Mouse (Mus musculus) thymus, adult 2 months (tissue): ENCODE results near the gene Ctbp2. TPM values are rescaled to one million over a fixed set of nuclear protein-coding genes. Genes with fewer than 3 reads are reported as not detected.

Experiments
- DNase-seq: peaks from one replicate; pipeline ENCODE4 v3.0.0; 2021
- H3K27ac ChIP-seq: fragments of 200-500 bp; 2 replicates; pipeline ENCODE4 v1.5.1; 2012; ENCODE audit warnings: low read length, control low read depth; ENCODE audit not compliant: control insufficient read depth, insufficient read depth
- H3K27me3 ChIP-seq: fragments of 200-500 bp; 2 replicates; pipeline ENCODE4 v1.6.1; 2012; ENCODE audit warnings: mild to moderate bottlenecking, low read length, moderate library complexity, mixed read lengths; ENCODE audit not compliant: control insufficient read depth, insufficient read depth
- H3K36me3 ChIP-seq: fragments of 200-500 bp; 2 replicates; pipeline ENCODE4 v1.6.1; 2012; ENCODE audit warnings: mild to moderate bottlenecking, low read length, moderate library complexity; ENCODE audit not compliant: control insufficient read depth, insufficient read depth
- H3K4me1 ChIP-seq: fragments of 200-500 bp; replicated peaks from 2 replicates; pipeline ENCODE4 v1.6.1; 2012; ENCODE audit warnings: low read length; ENCODE audit not compliant: control insufficient read depth, insufficient read depth
- H3K4me3 ChIP-seq: fragments of 200-500 bp; 2 replicates; pipeline ENCODE4 v1.5.1; 2012; ENCODE audit warnings: mild to moderate bottlenecking, low read length, control low read depth, moderate library complexity; ENCODE audit not compliant: control insufficient read depth, insufficient read depth
- CTCF ChIP-seq: fragments of 200-500 bp; IDR thresholded peaks from 2 replicates; pipeline ENCODE4 v1.5.1; 2012; ENCODE audit warnings: mild to moderate bottlenecking, control low read depth, low read length, moderate library complexity, borderline replicate concordance; ENCODE audit not compliant: control insufficient read depth, poor library complexity, insufficient read depth; ENCODE audit errors: extremely low read depth
- POLR2A ChIP-seq: fragments of 200-500 bp; IDR thresholded peaks from 2 replicates; pipeline ENCODE4 v1.6.1; 2012; ENCODE audit warnings: mild to moderate bottlenecking, low read length, control low read depth, moderate library complexity; ENCODE audit not compliant: control insufficient read depth, poor library complexity, insufficient read depth; ENCODE audit errors: extremely low read depth
- WGBS: fragments of 180-500 bp; shearing (Covaris S2); methylation state at CpG from one replicate; pipeline ENCODE4 v1.1.7; 2018; 5-methylcytosine and 5-hydroxymethylcytosine counted together
- polyA plus RNA-seq: library from polyadenylated mRNA; depleted of rRNA; stranded (reverse); fragments of >200 nt; gene quantifications from 2 replicates; pipeline ENCODE4 v1.2.3, GENCODE M21; 2012

The Ctbp2 gene
- polyA plus RNA-seq, 1 experiment = 14.0 TPM

DNA sequence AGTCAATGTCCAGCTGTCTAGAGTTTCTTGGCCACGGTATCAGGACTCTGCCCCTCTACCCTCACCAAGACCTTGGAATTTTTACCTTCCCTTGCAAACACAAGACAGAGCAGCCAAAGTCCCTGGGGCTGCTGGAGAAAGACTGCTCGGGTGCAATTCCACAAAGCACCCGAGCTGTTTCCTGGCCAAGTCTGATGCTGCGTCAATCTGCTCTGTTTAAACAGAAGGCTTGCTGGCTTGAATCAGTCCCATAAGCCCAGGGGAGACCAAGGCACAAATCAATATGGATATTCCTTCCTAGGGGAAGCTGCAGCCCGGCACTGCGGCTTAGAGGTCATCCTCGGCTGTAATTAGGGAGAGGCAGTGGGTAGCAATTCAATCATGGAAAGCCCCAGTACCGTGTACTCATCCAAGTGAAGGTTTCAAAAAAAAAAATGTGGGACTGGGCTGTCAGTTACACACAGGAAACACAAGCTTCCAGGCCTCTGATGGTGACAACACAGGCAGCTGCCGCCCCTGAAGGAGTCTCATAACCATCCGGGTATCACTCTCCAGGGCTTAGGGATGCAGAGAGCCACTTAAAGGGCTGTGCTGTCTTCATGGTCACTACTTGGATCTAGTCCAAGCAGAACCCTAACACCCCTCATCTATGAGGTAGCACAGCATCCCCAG lies 49.6 kb downstream of the Ctbp2 start:
- DNase-seq = no peak
- 90% methylated on average over 10 of the region's 10 CpGs for WGBS
- H3K27ac ChIP-seq = no peak overlapping the region
- H3K27me3 ChIP-seq = no peaks in the 10 kb centered on the region
- H3K36me3 ChIP-seq = no peaks in the 10 kb centered on the region
- H3K4me1 ChIP-seq = no peaks in the 10 kb centered on the region
- TF ChIP-seq CTCF (no peak), POLR2A (no peak)
- no peak overlapping the region for H3K4me3 ChIP-seq

DNA sequence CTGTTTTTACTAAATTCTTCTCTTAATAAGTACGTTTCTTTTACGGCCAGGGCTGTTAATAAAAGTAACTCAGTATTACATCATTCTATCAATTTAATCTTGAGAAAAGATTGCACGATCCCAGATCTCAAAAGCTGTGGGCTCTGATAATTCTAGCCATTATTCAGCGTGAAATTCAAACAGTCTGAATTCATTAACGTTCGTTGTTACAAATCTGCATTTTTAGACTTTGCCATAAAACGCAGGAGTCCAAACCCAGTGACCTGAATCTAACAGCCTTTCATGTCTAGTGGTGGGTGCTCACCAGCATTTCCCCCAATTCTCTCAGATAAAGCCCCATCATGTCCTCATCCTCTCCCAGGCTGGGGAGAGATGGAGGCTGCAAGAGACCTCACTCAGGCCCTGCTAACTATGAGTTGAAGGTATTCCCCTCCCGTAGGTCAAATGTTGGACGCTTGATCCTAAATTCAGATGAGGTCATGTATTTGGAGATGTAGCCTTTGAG lies 51.0 kb downstream of the Ctbp2 start:
- no peaks in the 10 kb centered on the region for H3K36me3 ChIP-seq
- no peaks in the 10 kb centered on the region for H3K27me3 ChIP-seq
- no peak for DNase-seq
- no peak for TF ChIP-seq CTCF
- TF ChIP-seq POLR2A = no peak
- no peaks in the 10 kb centered on the region for H3K4me1 ChIP-seq
- H3K27ac ChIP-seq = no peak overlapping the region
- H3K4me3 ChIP-seq = no peak overlapping the region
- 96% methylated on average over 9 of the region's 9 CpGs for WGBS

DNA sequence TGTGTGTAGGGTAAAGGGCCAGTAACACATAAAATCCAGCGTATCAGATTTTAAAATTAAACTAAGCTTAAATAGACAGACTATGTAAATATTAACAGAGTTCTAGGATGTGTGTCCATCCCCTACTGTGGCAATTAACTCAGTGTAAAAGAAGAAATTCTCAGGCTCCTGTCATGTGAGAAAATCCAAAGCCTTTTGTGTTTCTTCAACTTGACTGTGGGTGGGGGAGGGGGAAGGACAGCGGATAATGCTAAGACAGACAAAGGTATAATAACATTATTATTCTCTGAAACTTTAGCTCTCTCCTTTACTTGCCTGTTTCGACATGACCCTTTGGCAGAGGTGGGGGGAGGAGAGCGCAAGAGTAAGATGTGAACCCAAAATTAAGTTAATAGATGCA lies 51.6 kb downstream of the Ctbp2 start:
- Histone ChIP-seq H3K4me1 (no peaks in the 10 kb centered on the region), H3K36me3 (no peaks in the 10 kb centered on the region), H3K27me3 (no peaks in the 10 kb centered on the region), H3K27ac (no peak overlapping the region), H3K4me3 (no peak overlapping the region)
- no peak for DNase-seq
- 97% methylated on average over 4 of the region's 4 CpGs for WGBS
- TF ChIP-seq CTCF = no peak
- TF ChIP-seq POLR2A = no peak

DNA sequence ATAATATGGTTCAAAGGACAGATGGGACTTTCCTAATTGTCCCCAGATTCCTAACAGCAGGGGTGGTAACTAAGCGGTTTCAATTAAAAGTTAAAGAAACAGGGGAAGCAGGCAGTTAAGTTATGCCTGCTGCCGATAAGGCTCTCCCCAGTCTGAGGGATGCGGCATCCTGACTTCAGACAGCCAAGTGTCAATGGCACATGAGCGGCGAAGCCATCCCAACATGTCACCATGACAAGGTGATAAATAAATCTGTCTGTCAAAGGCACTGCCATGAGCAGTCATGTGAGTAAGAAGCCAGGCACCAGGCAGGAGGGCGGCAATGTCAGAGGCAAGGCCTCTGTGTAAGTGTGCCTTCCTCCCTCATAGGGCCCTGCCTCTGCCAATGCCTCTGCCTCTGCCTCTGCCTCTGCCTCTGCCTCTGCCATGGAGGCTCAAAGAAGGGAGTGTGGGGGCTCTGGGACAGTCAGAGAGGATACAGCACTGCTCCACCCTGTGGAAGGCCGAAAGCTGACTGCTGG lies 56.8 kb downstream of the Ctbp2 start:
- no peaks in the 10 kb centered on the region for H3K36me3 ChIP-seq
- WGBS = 97% methylated on average over 7 of the region's 7 CpGs
- DNase-seq = no peak
- no peak overlapping the region for H3K27ac ChIP-seq
- TF ChIP-seq CTCF (no peak), POLR2A (no peak)
- H3K4me3 ChIP-seq = no peak overlapping the region
- H3K4me1 ChIP-seq = no peaks in the 10 kb centered on the region
- no peaks in the 10 kb centered on the region for H3K27me3 ChIP-seq

DNA sequence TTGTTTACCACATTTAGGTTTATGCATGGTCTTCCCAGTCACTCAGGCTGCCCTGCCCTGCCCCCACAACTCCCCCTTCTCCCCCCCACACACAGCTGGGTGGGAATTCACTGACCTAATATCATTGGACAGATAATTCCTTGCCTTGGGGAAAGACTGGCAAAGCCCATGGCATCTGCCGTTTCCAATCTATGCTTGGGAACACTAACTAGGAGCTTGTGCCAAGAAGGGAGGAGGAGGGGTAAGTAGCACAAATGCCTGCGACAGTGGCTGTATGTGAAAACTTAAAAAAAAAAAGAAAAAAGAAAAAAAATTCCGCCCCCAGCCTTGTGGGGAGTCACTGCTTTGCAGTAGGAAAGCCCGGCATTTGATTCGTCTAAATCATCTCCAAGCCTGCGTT lies 57.4 kb downstream of the Ctbp2 start:
- Histone ChIP-seq H3K4me1 (no peaks in the 10 kb centered on the region), H3K27me3 (no peaks in the 10 kb centered on the region), H3K27ac (no peak overlapping the region), H3K36me3 (no peaks in the 10 kb centered on the region), H3K4me3 (no peak overlapping the region)
- TF ChIP-seq POLR2A (no peak), CTCF (no peak)
- WGBS = 94% methylated on average over 6 of the region's 6 CpGs
- DNase-seq = no peak

DNA sequence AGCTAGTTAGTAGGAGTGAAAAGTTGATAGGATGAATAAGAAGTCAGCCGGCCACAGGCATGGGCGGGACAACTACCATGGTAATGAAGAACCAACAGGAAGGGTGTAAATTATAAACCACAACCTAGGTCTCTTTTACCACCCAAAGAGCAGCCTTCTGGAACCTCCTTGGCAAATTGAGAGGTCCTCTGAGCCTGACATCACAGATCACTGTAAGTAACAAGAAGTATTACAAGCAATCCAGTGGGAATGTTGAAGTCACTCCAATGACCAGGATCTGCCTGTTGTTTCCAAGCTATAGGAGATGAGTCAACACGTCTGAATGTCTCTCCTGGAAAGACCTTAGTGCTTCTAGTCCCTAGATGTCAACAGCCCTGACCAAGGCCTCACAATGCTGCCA lies 62.1 kb downstream of the Ctbp2 start:
- no peak for TF ChIP-seq POLR2A
- no peak for TF ChIP-seq CTCF
- WGBS = 76% methylated on average over 3 of the region's 3 CpGs
- Histone ChIP-seq H3K4me3 (no peak overlapping the region), H3K4me1 (no peaks in the 10 kb centered on the region), H3K36me3 (no peaks in the 10 kb centered on the region), H3K27ac (no peak overlapping the region), H3K27me3 (no peaks in the 10 kb centered on the region)
- DNase-seq = no peak
